Mouse (Mus musculus): ENCODE measurements at regions not wholly inside any gene's neighbourhood (a gene's known extent, or its start where the extent isn't known, plus 50 kb on each side); places are given as distances from the start of the nearest gene placed in this dataset.

GRCm38 (mm10) chr5:118967718-118968117 is 407.2 kb downstream of the Med13l start:
- no peak for DNase-seq (ENCODE audit: low spot score in 2 of 2)

- no peak for DNase-seq (ENCODE audit: low spot score in 2 of 2)
Measured at GRCm38 (mm10) chr5:118975147-118975546, 414.7 kb downstream of the Med13l start.

- DNase-seq (ENCODE audit: low spot score in 2 of 2) = no peak
Measured at GRCm38 (mm10) chr5:118978921-118979630, 418.6 kb downstream of the Med13l start.

GRCm38 (mm10) chr5:118981046-118981445 is 420.6 kb downstream of the Med13l start:
- DNase-seq (ENCODE audit: low spot score in 2 of 2) = no peak

- DNase-seq (ENCODE audit: low spot score in 2 of 2) = no peak
Measured at GRCm38 (mm10) chr5:118984251-118984650, 423.8 kb downstream of the Med13l start.

- no peak for DNase-seq (ENCODE audit: low spot score in 2 of 2)
Measured at GRCm38 (mm10) chr5:118984797-118985408, 424.4 kb downstream of the Med13l start.

GRCm38 (mm10) chr5:118987376-118988000 is 427.0 kb downstream of the Med13l start:
- no peak for DNase-seq (ENCODE audit: low spot score in 2 of 2)

- no peak for DNase-seq (ENCODE audit: low spot score in 2 of 2)
Measured at GRCm38 (mm10) chr5:118999124-118999523, 438.6 kb downstream of the Med13l start.

- no peak for DNase-seq (ENCODE audit: low spot score in 2 of 2)
Measured at GRCm38 (mm10) chr5:119005825-119006471, 445.5 kb downstream of the Med13l start.

GRCm38 (mm10) chr5:119010048-119010447 is 449.6 kb downstream of the Med13l start:
- no peak for DNase-seq (ENCODE audit: low spot score in 2 of 2)

GRCm38 (mm10) chr5:119015181-119015580 is 454.7 kb downstream of the Med13l start:
- no peak for DNase-seq (ENCODE audit: low spot score in 2 of 2)

- DNase-seq (ENCODE audit: low spot score in 2 of 2) = no peak
Measured at GRCm38 (mm10) chr5:119015606-119016255, 455.3 kb downstream of the Med13l start.

GRCm38 (mm10) chr5:119016420-119016819 is 455.9 kb downstream of the Med13l start:
- peak in 1 of 2 experiments; percentile 2 for DNase-seq (ENCODE audit: low spot score in 2 of 2)

GRCm38 (mm10) chr5:119023947-119024346 is 463.5 kb downstream of the Med13l start:
- no peak for DNase-seq (ENCODE audit: low spot score in 2 of 2)

- no peak for DNase-seq (ENCODE audit: low spot score in 2 of 2)
Measured at GRCm38 (mm10) chr5:119032051-119032450, 471.6 kb downstream of the Med13l start.

GRCm38 (mm10) chr5:119044548-119044947 is 484.1 kb downstream of the Med13l start:
- no peak for DNase-seq (ENCODE audit: low spot score in 2 of 2)

GRCm38 (mm10) chr5:119047581-119047980 is 487.1 kb downstream of the Med13l start:
- no peak for DNase-seq (ENCODE audit: low spot score in 2 of 2)

GRCm38 (mm10) chr5:119052354-119052996 is 492.0 kb downstream of the Med13l start:
- no peak for DNase-seq (ENCODE audit: low spot score in 2 of 2)

- no peak for DNase-seq (ENCODE audit: low spot score in 2 of 2)
Measured at GRCm38 (mm10) chr5:119053738-119054137, 493.3 kb downstream of the Med13l start.

GRCm38 (mm10) chr5:119054393-119054792 is 493.9 kb downstream of the Med13l start:
- DNase-seq (ENCODE audit: low spot score in 2 of 2) = no peak

GRCm38 (mm10) chr5:119055430-119055829 is 495.0 kb downstream of the Med13l start:
- DNase-seq (ENCODE audit: low spot score in 2 of 2) = peak; percentile 3 to 10
